Mouse (Mus musculus) left cerebral cortex, adult 8-10 months (tissue): ENCODE results near the gene Cyp4f40. TPM values are rescaled to one million over a fixed set of nuclear protein-coding genes. Genes with fewer than 3 reads are reported as not detected.
"Not testable (repeated sequence)": the region's sequence is repeated elsewhere in the genome, so short reads cannot be mapped to it uniquely, and the experiment has no call there.

Experiments used
- DNase-seq, 2 experiments: peaks; one replicate each; pipeline ENCODE4 v3.0.0; 2022; ENCODE audit warnings: low spot score in 2 of 2
- total RNA-seq, 4 experiments: library from RNA; stranded (reverse); gene quantifications; 2 replicates each; pipeline ENCODE4 v1.2.4; 2022

The Cyp4f40 gene
- total RNA-seq, 4 experiments from 2014 or later: not detected

DNA sequence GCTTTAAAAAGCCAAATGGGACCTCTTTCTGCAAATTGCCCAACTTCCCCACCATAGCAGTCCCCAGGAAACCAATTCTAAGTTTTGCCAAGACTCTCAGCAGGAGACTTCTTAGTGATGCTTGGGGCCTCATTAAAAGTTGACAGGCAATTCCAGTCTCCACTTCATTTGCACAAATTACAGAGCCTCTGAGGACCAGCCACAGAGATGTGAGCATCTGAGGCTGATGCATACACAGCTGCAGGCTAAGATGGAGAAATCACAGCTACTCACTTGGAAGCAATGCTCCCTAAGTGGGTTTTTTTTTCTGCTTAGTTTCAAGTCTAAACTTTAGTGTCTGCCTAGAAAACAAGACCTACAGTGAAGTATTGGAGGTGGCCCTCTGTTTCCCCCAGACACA is 51.8 kb downstream of the Cyp4f40 start:
- DNase-seq: not testable (repeated sequence)

DNA sequence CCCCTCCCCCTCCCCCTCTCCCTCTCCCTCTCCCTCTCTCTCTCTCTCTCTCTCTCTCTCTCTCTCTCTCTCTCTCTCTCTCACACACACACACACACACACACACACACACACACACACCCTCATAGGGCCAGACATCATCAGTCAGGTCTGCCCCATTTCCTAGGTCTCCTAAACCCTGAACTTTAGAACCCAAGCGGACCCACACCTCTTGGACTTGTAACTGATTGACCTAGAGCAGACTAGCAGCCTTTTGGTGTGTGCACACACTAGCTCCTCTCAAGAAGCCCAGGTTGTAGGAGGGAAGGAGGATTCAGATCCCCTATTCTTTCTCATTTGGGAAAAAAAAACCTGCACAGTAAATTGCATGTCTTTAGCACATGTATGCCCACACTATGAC is 63.5 kb downstream of the Cyp4f40 start:
- not testable (repeated sequence) for DNase-seq

DNA sequence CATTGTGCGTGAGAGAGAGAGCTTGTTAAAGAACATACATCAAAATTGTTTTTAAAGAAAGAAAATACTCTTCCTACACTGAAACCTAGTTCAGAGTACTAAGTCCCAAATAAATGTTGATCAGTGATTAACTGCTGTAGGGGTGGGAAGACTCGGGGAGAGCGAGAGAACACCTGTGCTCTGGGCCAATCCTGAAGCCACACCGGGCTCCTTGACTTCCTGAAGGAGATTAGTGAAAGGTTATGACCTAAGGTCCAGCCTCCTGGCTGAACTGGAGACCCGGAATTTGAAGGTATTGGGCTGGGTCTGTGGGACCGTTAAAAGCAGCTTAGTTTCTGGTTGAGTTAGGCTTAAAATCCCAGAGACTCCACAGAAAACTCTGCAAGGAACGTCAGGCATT is 64.1 kb downstream of the Cyp4f40 start:
- DNase-seq: no peak

DNA sequence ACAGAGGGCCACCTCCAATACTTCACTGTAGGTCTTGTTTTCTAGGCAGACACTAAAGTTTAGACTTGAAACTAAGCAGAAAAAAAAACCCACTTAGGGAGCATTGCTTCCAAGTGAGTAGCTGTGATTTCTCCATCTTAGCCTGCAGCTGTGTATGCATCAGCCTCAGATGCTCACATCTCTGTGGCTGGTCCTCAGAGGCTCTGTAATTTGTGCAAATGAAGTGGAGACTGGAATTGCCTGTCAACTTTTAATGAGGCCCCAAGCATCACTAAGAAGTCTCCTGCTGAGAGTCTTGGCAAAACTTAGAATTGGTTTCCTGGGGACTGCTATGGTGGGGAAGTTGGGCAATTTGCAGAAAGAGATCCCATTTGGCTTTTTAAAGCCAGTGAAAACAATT is 67.7 kb downstream of the Cyp4f40 start:
- not testable (repeated sequence) for DNase-seq

Other genes with a start within 250 kb of the Cyp4f40 start
- not detected for gene Pglyrp2, start 234.7 kb upstream of the Cyp4f40 start, total RNA-seq
- gene Cyp4f39, start 206.2 kb upstream of the Cyp4f40 start, total RNA-seq: not detected
- gene Cyp4f17, start 152.8 kb upstream of the Cyp4f40 start, total RNA-seq: 1 to 10 TPM; 3.9 to 6.4 (median 4.6) TPM
- 1 to 10 TPM; 4.8 to 7.1 (median 6.4) TPM for gene Cyp4f16, start 122.3 kb upstream of the Cyp4f40 start, total RNA-seq
- gene Cyp4f37, start 37.6 kb upstream of the Cyp4f40 start, total RNA-seq: not detected
- 10 to 100 TPM; 14.8 to 20.4 (median 18.0) TPM for gene Cyp4f15, start 26.7 kb downstream of the Cyp4f40 start, total RNA-seq
- gene Zfp871, start 129.4 kb downstream of the Cyp4f40 start, total RNA-seq: 10 to 100 TPM; 65.9 to 94.1 (median 79.6) TPM
- 1 to 10 TPM; 3.5 to 6.6 (median 5.3) TPM for gene Zfp811, start 151.0 kb downstream of the Cyp4f40 start, total RNA-seq
- 10 to 100 TPM; 25.7 to 30.9 (median 28.5) TPM for gene Zfp799, start 171.4 kb downstream of the Cyp4f40 start, total RNA-seq
- 10 to 100 TPM; 10.1 to 13.6 (median 10.4) TPM for gene Zfp870, start 232.7 kb downstream of the Cyp4f40 start, total RNA-seq